In genomic region chr10:58341685-58342084, GRCm38 (mm10) we compare ENCODE assay signal across 8 mouse cellular contexts. TPM values are rescaled to one million over a fixed set of nuclear protein-coding genes. Genes with fewer than 3 reads are reported as not detected.
A peak's percentile ranks its signal among the peaks of the same experiment; 100 is the strongest.
DNase-seq lines count a peak whose midpoint lies in the region; ATAC-seq and TF ChIP-seq lines count a peak whose summit lies in the region.

No protein-coding gene starts in this region.

- peak overlapping the region; percentile 51 for H3K27ac ChIP-seq in bone marrow macrophage, adult 2 months (ENCODE audit: insufficient read depth, low read depth, low read length)
- peak overlapping the region; percentile 91 for H3K27ac ChIP-seq in heart, embryonic 16.5 days (ENCODE audit: low read length)
- H3K27ac ChIP-seq in limb, embryonic 13.5 days: peak overlapping the region; percentile 55; the same call in 1 of the 2 replicates
- peak overlapping the region; percentile 91 for H3K27ac ChIP-seq in stomach, embryonic 16.5 days (ENCODE audit: low read length)
- H3K27ac ChIP-seq in forebrain, embryonic 16.5 days (ENCODE audit: low read length): no peak overlapping the region
- no peak overlapping the region for H3K27ac ChIP-seq in midbrain, embryonic 16.5 days (ENCODE audit: low read length)

- no peak overlapping the region for H3K9ac ChIP-seq in heart, embryonic 16.5 days (ENCODE audit: low read length)
- H3K9ac ChIP-seq in limb, embryonic 13.5 days: no peak overlapping the region
- H3K9ac ChIP-seq in stomach, embryonic 16.5 days (ENCODE audit: low read length): no peak overlapping the region
- H3K9ac ChIP-seq in forebrain, embryonic 16.5 days (replicated peaks; ENCODE audit: low read depth, low read length): no peak overlapping the region
- no peak overlapping the region for H3K9ac ChIP-seq in midbrain, embryonic 16.5 days (ENCODE audit: low read depth, low read length)

- no peak overlapping the region for H3K4me3 ChIP-seq in bone marrow macrophage, adult 2 months (ENCODE audit: insufficient read depth, low read length)
- H3K4me3 ChIP-seq in heart, embryonic 16.5 days (ENCODE audit: low read length): no peak overlapping the region
- no peak overlapping the region for H3K4me3 ChIP-seq in limb, embryonic 13.5 days
- no peak overlapping the region for H3K4me3 ChIP-seq in stomach, embryonic 16.5 days (replicated peaks; ENCODE audit: low read length)
- H3K4me3 ChIP-seq in forebrain, embryonic 16.5 days (replicated peaks; ENCODE audit: low read length): no peak overlapping the region
- H3K4me3 ChIP-seq in midbrain, embryonic 16.5 days (ENCODE audit: low read depth, low read length): no peak overlapping the region

- no peaks in the 10 kb centered on the region for H3K27me3 ChIP-seq in heart, embryonic 16.5 days (ENCODE audit: control insufficient read depth, insufficient read depth, low read length)
- H3K27me3 ChIP-seq in limb, embryonic 13.5 days: no peaks in the 10 kb centered on the region
- no peaks in the 10 kb centered on the region for H3K27me3 ChIP-seq in stomach, embryonic 16.5 days (ENCODE audit: control insufficient read depth, insufficient read depth, low read length)
- no peaks in the 10 kb centered on the region for H3K27me3 ChIP-seq in forebrain, embryonic 16.5 days (replicated peaks; ENCODE audit: control insufficient read depth, insufficient read depth, low read length)
- H3K27me3 ChIP-seq in midbrain, embryonic 16.5 days (ENCODE audit: control insufficient read depth, insufficient read depth, low read depth, low read length): no peaks in the 10 kb centered on the region

- TF ChIP-seq CTCF in bone marrow macrophage, adult 2 months (IDR thresholded peaks at IDR 0.05; ENCODE audit: low read depth, low read length): no peak

- ATAC-seq in heart, embryonic 16.5 days (replicated peaks; ENCODE audit: extremely low read depth, insufficient read depth, low FRiP score): peak; percentile 84
- peak; percentile 5; the same call in 1 of the 2 replicates for ATAC-seq in limb, embryonic 13.5 days (ENCODE audit: low FRiP score, low read depth)
- ATAC-seq in stomach, embryonic 16.5 days (ENCODE audit: insufficient read depth, low FRiP score): peak; percentile 81
- no peak for ATAC-seq in forebrain, embryonic 16.5 days
- ATAC-seq in midbrain, embryonic 16.5 days: no peak

- TF ChIP-seq POLR2A in bone marrow macrophage, adult 2 months (IDR thresholded peaks at IDR 0.05; ENCODE audit: borderline replicate concordance, low read depth, low read length): no peak

- H3K4me1 ChIP-seq in bone marrow macrophage, adult 2 months (ENCODE audit: control insufficient read depth, insufficient read depth, low read length): peaks cover 46% of the 10 kb centered on the region
- H3K4me1 ChIP-seq in heart, embryonic 16.5 days (ENCODE audit: control insufficient read depth, insufficient read depth, low read length): peaks cover 32% of the 10 kb centered on the region
- peaks cover 10% of the 10 kb centered on the region for H3K4me1 ChIP-seq in limb, embryonic 13.5 days
- H3K4me1 ChIP-seq in stomach, embryonic 16.5 days (ENCODE audit: control insufficient read depth, insufficient read depth, low read length): peaks cover 21% of the 10 kb centered on the region
- H3K4me1 ChIP-seq in forebrain, embryonic 16.5 days (replicated peaks; ENCODE audit: control insufficient read depth, insufficient read depth, low read length): peaks cover 2% of the 10 kb centered on the region; the same call in 1 of the 2 replicates
- H3K4me1 ChIP-seq in midbrain, embryonic 16.5 days (ENCODE audit: control insufficient read depth, insufficient read depth, low read length): no peaks in the 10 kb centered on the region

- no peaks in the 10 kb centered on the region for H3K9me3 ChIP-seq in heart, embryonic 16.5 days (replicated peaks; ENCODE audit: control insufficient read depth, low read length)
- no peaks in the 10 kb centered on the region; the same call in 1 of the 2 replicates for H3K9me3 ChIP-seq in limb, embryonic 13.5 days
- H3K9me3 ChIP-seq in stomach, embryonic 16.5 days (replicated peaks; ENCODE audit: control insufficient read depth, low read length): no peaks in the 10 kb centered on the region
- H3K9me3 ChIP-seq in forebrain, embryonic 16.5 days (ENCODE audit: control insufficient read depth, low read length): 0 out of 2 replicates have a peak, but pooled peaks cover 4% of the 10 kb centered on the region
- no peaks in the 10 kb centered on the region; the same call in 1 of the 2 replicates for H3K9me3 ChIP-seq in midbrain, embryonic 16.5 days (replicated peaks; ENCODE audit: control insufficient read depth, low read length, poor library complexity, severe bottlenecking)

- H3K36me3 ChIP-seq in heart, embryonic 16.5 days (ENCODE audit: control insufficient read depth, insufficient read depth): 0 out of 2 replicates have a peak, but pooled peaks cover 2% of the 10 kb centered on the region
- peaks cover 5% of the 10 kb centered on the region for H3K36me3 ChIP-seq in limb, embryonic 13.5 days
- H3K36me3 ChIP-seq in stomach, embryonic 16.5 days (ENCODE audit: control insufficient read depth, insufficient read depth, low read length): no peaks in the 10 kb centered on the region
- no peaks in the 10 kb centered on the region for H3K36me3 ChIP-seq in forebrain, embryonic 16.5 days (ENCODE audit: control insufficient read depth, insufficient read depth)
- no peaks in the 10 kb centered on the region for H3K36me3 ChIP-seq in midbrain, embryonic 16.5 days (ENCODE audit: control insufficient read depth, insufficient read depth, low read length)

- peak; percentile 15 to 52 for DNase-seq in adrenal gland, postnatal 36 days
- no peak for DNase-seq in adrenal gland, adult 8-10 months

- WGBS in heart, embryonic 16.5 days: 30% methylated on average over 2 of the region's 2 CpGs
- WGBS in limb, embryonic 13.5 days: 47% methylated on average over 2 of the region's 2 CpGs
- 28% methylated on average over 2 of the region's 2 CpGs for WGBS in stomach, embryonic 16.5 days
- WGBS in forebrain, embryonic 16.5 days: 90% methylated on average over 2 of the region's 2 CpGs
- 87% methylated on average over 2 of the region's 2 CpGs for WGBS in midbrain, embryonic 16.5 days

- no peak overlapping the region for H3K4me2 ChIP-seq in heart, embryonic 16.5 days (ENCODE audit: low read depth, low read length)
- no peak overlapping the region for H3K4me2 ChIP-seq in limb, embryonic 13.5 days (replicated peaks)
- no peak overlapping the region for H3K4me2 ChIP-seq in stomach, embryonic 16.5 days (ENCODE audit: low read depth, low read length)
- H3K4me2 ChIP-seq in forebrain, embryonic 16.5 days (ENCODE audit: low read length): no peak overlapping the region
- no peak overlapping the region for H3K4me2 ChIP-seq in midbrain, embryonic 16.5 days (ENCODE audit: low read length)

RNA-seq across cellular contexts. Expression of gene Lims1, which starts 18.4 kb away (rescaled TPM):
- 10 to 100 TPM; 48.8 to 62.8 TPM for total RNA-seq in adrenal gland, postnatal 36 days (2021)
- 10 to 100 TPM; 47.0 to 58.9 (median 49.3) TPM for total RNA-seq in adrenal gland, adult 8-10 months (2022)
- polyA plus RNA-seq in bone marrow macrophage, adult 2 months (2012; ENCODE audit: insufficient read depth, insufficient read length, missing spikeins): 81.4 and 82.5 TPM in 2 replicates
- 163 and 185 TPM in 2 replicates for polyA plus RNA-seq in heart, embryonic 16.5 days (2015; fragmentation: Nextera tagmentation; extraction: Ambion mirVana)
- polyA plus RNA-seq in limb, embryonic 13.5 days (2015; fragmentation: Nextera tagmentation; extraction: Ambion mirVana): 141 and 147 TPM in 2 replicates
- 136 and 161 TPM in 2 replicates for polyA plus RNA-seq in stomach, embryonic 16.5 days (2015; fragmentation: Nextera tagmentation; extraction: Ambion mirVana)
- polyA plus RNA-seq in forebrain, embryonic 16.5 days (2015; fragmentation: Nextera tagmentation; extraction: Ambion mirVana): 64.2 and 73.6 TPM in 2 replicates
- polyA plus RNA-seq in midbrain, embryonic 16.5 days (2015; fragmentation: Nextera tagmentation; extraction: Ambion mirVana): 47.1 and 54.0 TPM in 2 replicates

Comparison
In these comparisons a context has a peak if more than half of its experiments do, and no peak if none do; other contexts are left out.
1. H3K27ac ChIP-seq: peak in bone marrow macrophage, adult 2 months (single experiment), heart, embryonic 16.5 days (single experiment), limb, embryonic 13.5 days (single experiment) and stomach, embryonic 16.5 days (single experiment); none in forebrain, embryonic 16.5 days (single experiment) and midbrain, embryonic 16.5 days (single experiment).
2. ATAC-seq: peak in heart, embryonic 16.5 days (single experiment), limb, embryonic 13.5 days (single experiment) and stomach, embryonic 16.5 days (single experiment); none in forebrain, embryonic 16.5 days (single experiment) and midbrain, embryonic 16.5 days (single experiment).